Mouse (Mus musculus): ENCODE measurements at regions not wholly inside any gene's neighbourhood (a gene's known extent, or its start where the extent isn't known, plus 50 kb on each side); places are given as distances from the start of the nearest gene placed in this dataset.

DNA sequence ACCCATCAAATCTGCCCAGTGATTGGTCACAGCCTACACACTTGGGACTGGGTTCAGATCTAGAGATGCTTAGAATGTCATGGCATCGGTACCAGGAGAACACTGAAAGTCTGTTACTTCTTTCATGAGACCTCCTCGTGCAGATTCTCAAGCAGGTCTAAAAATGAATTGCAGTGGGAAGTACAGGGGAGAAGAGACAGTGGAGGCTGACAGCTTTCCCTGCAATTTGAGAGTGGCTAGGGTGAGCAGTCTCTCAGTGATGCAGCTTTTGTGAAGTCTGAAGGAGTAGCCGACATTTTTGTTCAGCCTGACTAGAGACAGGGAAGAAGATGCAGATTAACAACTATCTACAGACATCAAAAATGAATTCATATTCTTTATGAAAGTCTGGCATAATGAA is 112.5 kb downstream of the Fam198b start:
- H3K4me1 ChIP-seq (ENCODE audit: control insufficient read depth in 1 of 2, insufficient read depth in 2 of 2, low read length in 2 of 2): peaks cover 11 to 12% of the 10 kb centered on the region in 2 experiments
- no peaks in the 10 kb centered on the region for H3K9me3 ChIP-seq (replicated peaks; ENCODE audit: insufficient read depth, low read length)
- TF ChIP-seq TAL1 (IDR thresholded peaks at IDR 0.05; ENCODE audit: low read length) (no peak), MAZ (IDR thresholded peaks at IDR 0.05; ENCODE audit: low read depth, low read length) (no peak), POLR2AphosphoS5 (IDR thresholded peaks at IDR 0.05; ENCODE audit: borderline replicate concordance, low read depth, low read length) (no peak), ELF1 (IDR thresholded peaks at IDR 0.05; ENCODE audit: low read depth, low read length) (no peak), JUND (IDR thresholded peaks at IDR 0.05; ENCODE audit: low read depth, low read length) (no peak), MAX (IDR thresholded peaks at IDR 0.05; ENCODE audit: low read length) (no peak), KAT2A (conservative IDR thresholded peaks at IDR 0.05; ENCODE audit: low read depth, low read length) (no peak), USF2 (IDR thresholded peaks at IDR 0.05; ENCODE audit: borderline replicate concordance in 1 of 2, insufficient read depth in 1 of 2, low read depth in 1 of 2, low read length in 2 of 2) (no peak), RAD21 (IDR thresholded peaks at IDR 0.05; ENCODE audit: low read depth, low read length) (no peak), GATA1 (IDR thresholded peaks at IDR 0.05; ENCODE audit: low read depth, low read length) (no peak)
- H3K9ac ChIP-seq (ENCODE audit: control insufficient read depth, low read depth, low read length, poor library complexity, severe bottlenecking): no peak overlapping the region
- DNase-seq (ENCODE audit: low read depth, low spot score): no peak
- H3K79me2 ChIP-seq (ENCODE audit: control insufficient read depth, insufficient read depth, low read length, poor library complexity): no peaks in the 10 kb centered on the region
- no peaks in the 10 kb centered on the region for H3K27me3 ChIP-seq (ENCODE audit: control insufficient read depth in 1 of 2, insufficient read depth in 2 of 2, low read length in 2 of 2)
- peaks cover 0 to 30% of the 10 kb centered on the region in 2 experiments; a peak in 2 of 4 replicates for H3K36me3 ChIP-seq (ENCODE audit: control insufficient read depth in 1 of 2, insufficient read depth in 2 of 2, low read length in 2 of 2)
- no peak overlapping the region for H3K27ac ChIP-seq (ENCODE audit: control insufficient read depth, low read depth, low read length)
- H3K4me3 ChIP-seq (ENCODE audit: control insufficient read depth in 1 of 2, insufficient read depth in 1 of 2, low read depth in 2 of 2, low read length in 2 of 2): no peak overlapping the region

DNA sequence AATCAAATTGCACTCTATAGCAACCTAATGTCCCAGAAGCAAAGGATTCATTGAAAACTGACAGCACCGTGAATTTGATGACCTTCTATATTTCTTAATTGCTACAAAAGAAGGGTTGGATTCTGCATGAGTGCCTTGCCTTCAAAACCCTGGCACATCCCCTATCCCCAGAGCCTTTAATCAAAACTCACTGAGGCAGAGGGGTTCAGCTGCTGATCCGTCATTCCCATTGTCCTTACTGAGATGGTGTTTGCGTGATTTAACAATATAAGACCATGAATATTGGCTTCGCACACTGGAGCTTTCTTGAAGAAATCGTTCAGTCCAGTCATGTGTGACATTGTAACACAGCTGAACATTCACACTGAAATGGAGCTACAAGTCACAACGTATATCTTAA is 118.0 kb downstream of the Fam198b start:
- Histone ChIP-seq H3K79me2 (ENCODE audit: control insufficient read depth, insufficient read depth, low read length, poor library complexity) (no peaks in the 10 kb centered on the region), H3K27ac (ENCODE audit: control insufficient read depth, low read depth, low read length) (no peak overlapping the region), H3K4me1 (ENCODE audit: control insufficient read depth in 1 of 2, insufficient read depth in 2 of 2, low read length in 2 of 2) (no peaks in the 10 kb centered on the region), H3K4me3 (ENCODE audit: control insufficient read depth in 1 of 2, insufficient read depth in 1 of 2, low read depth in 2 of 2, low read length in 2 of 2) (no peak overlapping the region), H3K27me3 (ENCODE audit: control insufficient read depth in 1 of 2, insufficient read depth in 2 of 2, low read length in 2 of 2) (no peaks in the 10 kb centered on the region; a peak in 1 of 4 replicates), H3K9me3 (replicated peaks; ENCODE audit: insufficient read depth, low read length) (no peaks in the 10 kb centered on the region), H3K9ac (ENCODE audit: control insufficient read depth, low read depth, low read length, poor library complexity, severe bottlenecking) (no peak overlapping the region), H3K36me3 (ENCODE audit: control insufficient read depth in 1 of 2, insufficient read depth in 2 of 2, low read length in 2 of 2) (no peaks in the 10 kb centered on the region)
- DNase-seq (ENCODE audit: low read depth, low spot score): no peak
- TF ChIP-seq NRF1 (IDR thresholded peaks at IDR 0.05; ENCODE audit: insufficient read depth, low read depth, low read length, poor library complexity, severe bottlenecking) (no peak), BHLHE40 (IDR thresholded peaks at IDR 0.05; ENCODE audit: borderline replicate concordance, low read depth, low read length) (no peak), ETS1 (IDR thresholded peaks at IDR 0.05; ENCODE audit: low read depth, low read length) (no peak), ZKSCAN1 (IDR thresholded peaks at IDR 0.05; ENCODE audit: low read depth, low read length) (no peak), POLR2AphosphoS5 (IDR thresholded peaks at IDR 0.05; ENCODE audit: borderline replicate concordance, low read depth, low read length) (no peak), SMC3 (IDR thresholded peaks at IDR 0.05; ENCODE audit: low read depth, low read length) (no peak), RAD21 (IDR thresholded peaks at IDR 0.05; ENCODE audit: low read depth, low read length) (no peak), NELFE (IDR thresholded peaks at IDR 0.05; ENCODE audit: low read depth, low read length) (no peak), POLR2A (IDR thresholded peaks at IDR 0.05; ENCODE audit: control insufficient read depth in 1 of 2, insufficient read depth in 1 of 2, low read depth in 1 of 2, low read length in 2 of 2, poor library complexity in 1 of 2) (no peak), KAT2A (conservative IDR thresholded peaks at IDR 0.05; ENCODE audit: low read depth, low read length) (no peak), TCF12 (IDR thresholded peaks at IDR 0.05; ENCODE audit: low read depth, low read length) (no peak), POLR2AphosphoS2 (IDR thresholded peaks at IDR 0.05; ENCODE audit: low read length) (no peak), ZC3H11A (IDR thresholded peaks at IDR 0.05; ENCODE audit: low read depth, low read length) (no peak)

Data from MEL (cell line).